Mouse (Mus musculus): ENCODE measurements at regions not wholly inside any gene's neighbourhood (a gene's known extent, or its start where the extent isn't known, plus 50 kb on each side); places are given as distances from the start of the nearest gene placed in this dataset.

DNA sequence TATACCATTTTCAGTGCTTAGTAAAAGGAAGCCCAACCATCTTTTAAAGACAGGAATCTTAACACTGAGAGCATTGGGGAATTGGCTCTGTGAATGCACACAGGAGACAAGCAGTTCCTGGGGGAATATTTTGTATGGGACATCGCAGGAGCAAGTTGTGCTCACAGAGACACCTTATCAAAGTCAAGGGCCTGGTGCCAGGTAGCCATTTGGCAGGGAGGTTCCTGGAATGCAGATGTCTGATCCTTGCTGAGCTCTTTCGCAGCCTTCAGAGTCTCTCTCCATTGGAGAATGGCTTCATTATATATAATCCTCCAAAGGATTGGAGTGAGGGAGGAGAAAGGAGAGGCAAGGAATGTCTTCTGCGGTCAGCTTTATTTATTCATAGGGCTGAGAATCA lies 62.6 kb upstream of the Dock1 start:
- Histone ChIP-seq H3K27me3 (ENCODE audit: control insufficient read depth, insufficient read depth, low read length) (no peaks in the 10 kb centered on the region), H3K4me2 (replicated peaks; ENCODE audit: low read depth, low read length) (no peak overlapping the region), H3K4me3 (ENCODE audit: low read length) (no peak overlapping the region), H3K27ac (ENCODE audit: low read depth, low read length) (no peak overlapping the region), H3K9ac (ENCODE audit: low read depth, low read length) (no peak overlapping the region), H3K4me1 (ENCODE audit: control insufficient read depth, insufficient read depth, low read length) (peaks cover 17% of the 10 kb centered on the region), H3K9me3 (ENCODE audit: control insufficient read depth, low read length) (no peaks in the 10 kb centered on the region), H3K36me3 (ENCODE audit: control insufficient read depth, insufficient read depth, low read length) (no peaks in the 10 kb centered on the region)
- 77% methylated on average over 3 of the region's 3 CpGs for whole genome bisulfite sequencing
- ATAC-seq (ENCODE audit: low FRiP score, low TSS enrichment), result no peak

DNA sequence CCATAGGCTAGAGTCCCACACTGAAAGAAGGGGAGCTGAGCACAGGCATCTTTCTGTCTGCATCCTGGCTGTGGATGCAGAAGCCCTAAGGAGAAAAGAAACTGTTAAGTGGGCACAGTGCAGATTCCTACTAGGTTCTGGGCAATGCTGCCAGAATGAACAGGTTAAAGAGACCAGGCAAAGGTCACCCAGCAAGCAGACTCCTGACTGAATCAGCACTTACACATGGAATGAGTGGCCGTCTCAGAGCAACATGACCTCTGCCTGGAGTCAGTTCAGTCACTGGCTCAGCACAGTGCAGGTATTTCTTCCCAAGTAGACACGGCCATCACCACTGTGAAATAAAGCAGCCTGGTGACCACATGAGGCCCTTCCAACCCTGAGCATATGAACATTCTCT lies 60.3 kb upstream of the Dock1 start:
- H3K36me3 ChIP-seq (ENCODE audit: control insufficient read depth, insufficient read depth, low read length), result no peaks in the 10 kb centered on the region
- no peaks in the 10 kb centered on the region for H3K27me3 ChIP-seq (ENCODE audit: control insufficient read depth, insufficient read depth, low read length)
- no peak overlapping the region for H3K4me2 ChIP-seq (replicated peaks; ENCODE audit: low read depth, low read length)
- peaks cover 17% of the 10 kb centered on the region for H3K4me1 ChIP-seq (ENCODE audit: control insufficient read depth, insufficient read depth, low read length)
- H3K4me3 ChIP-seq (ENCODE audit: low read length), result no peak overlapping the region
- ATAC-seq (ENCODE audit: low FRiP score, low TSS enrichment), result no peak
- no peak overlapping the region for H3K9ac ChIP-seq (ENCODE audit: low read depth, low read length)
- H3K27ac ChIP-seq (ENCODE audit: low read depth, low read length), result no peak overlapping the region
- no peaks in the 10 kb centered on the region for H3K9me3 ChIP-seq (ENCODE audit: control insufficient read depth, low read length)
- WGBS, result 37% methylated on average over 2 of the region's 2 CpGs

DNA sequence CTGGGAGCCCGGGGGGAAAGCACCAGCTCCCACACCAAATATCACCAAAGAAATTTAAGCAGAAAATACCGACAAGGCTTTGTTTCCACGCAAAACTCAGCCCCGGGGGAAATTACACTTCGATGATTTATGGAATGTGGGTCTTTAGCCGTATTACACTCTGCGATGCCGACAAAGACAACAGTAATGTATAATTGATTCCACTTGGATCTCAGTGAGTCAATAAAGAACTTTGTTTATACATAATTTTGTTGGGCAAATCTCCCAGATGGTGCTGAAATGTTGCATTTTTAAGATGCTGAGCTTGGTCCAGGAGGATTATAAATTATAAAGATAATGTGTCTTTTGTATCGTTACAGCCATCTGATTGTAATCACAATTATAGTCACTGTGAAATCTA lies 59.1 kb upstream of the Dock1 start:
- Histone ChIP-seq H3K4me2 (replicated peaks; ENCODE audit: low read depth, low read length) (no peak overlapping the region), H3K9me3 (ENCODE audit: control insufficient read depth, low read length) (no peaks in the 10 kb centered on the region), H3K9ac (ENCODE audit: low read depth, low read length) (no peak overlapping the region), H3K27ac (ENCODE audit: low read depth, low read length) (no peak overlapping the region; the same call in 1 of the 2 replicates), H3K27me3 (ENCODE audit: control insufficient read depth, insufficient read depth, low read length) (no peaks in the 10 kb centered on the region), H3K36me3 (ENCODE audit: control insufficient read depth, insufficient read depth, low read length) (no peaks in the 10 kb centered on the region), H3K4me3 (ENCODE audit: low read length) (no peak overlapping the region), H3K4me1 (ENCODE audit: control insufficient read depth, insufficient read depth, low read length) (peaks cover 17% of the 10 kb centered on the region)
- 16% methylated on average over 9 of the region's 9 CpGs for WGBS
- ATAC-seq (ENCODE audit: low FRiP score, low TSS enrichment), result no peak

DNA sequence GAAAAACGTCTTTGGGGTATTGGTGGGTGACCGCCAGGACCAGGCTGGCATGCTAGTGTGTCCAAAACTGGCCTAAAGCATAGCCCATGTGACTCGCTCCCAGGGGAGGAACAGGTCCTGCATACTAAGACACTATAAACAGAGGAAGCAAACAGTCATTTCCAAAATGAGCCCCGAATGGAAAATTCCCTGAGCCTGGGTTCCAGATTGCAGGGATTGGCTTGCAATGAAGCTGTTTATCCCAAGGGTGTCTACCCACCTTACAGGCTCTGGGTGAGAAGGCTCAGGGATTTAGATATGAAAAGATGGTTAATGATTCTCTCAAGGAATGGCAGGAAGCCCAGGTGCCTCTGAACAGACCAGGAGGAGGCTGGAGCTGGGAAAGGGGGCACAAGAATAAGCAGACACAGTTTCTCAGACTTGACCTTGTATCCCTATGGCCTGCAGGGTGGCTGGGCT lies 58.2 kb upstream of the Dock1 start:
- peak; percentile 53; the same call in 1 of the 2 replicates for ATAC-seq (ENCODE audit: low FRiP score, low TSS enrichment)

DNA sequence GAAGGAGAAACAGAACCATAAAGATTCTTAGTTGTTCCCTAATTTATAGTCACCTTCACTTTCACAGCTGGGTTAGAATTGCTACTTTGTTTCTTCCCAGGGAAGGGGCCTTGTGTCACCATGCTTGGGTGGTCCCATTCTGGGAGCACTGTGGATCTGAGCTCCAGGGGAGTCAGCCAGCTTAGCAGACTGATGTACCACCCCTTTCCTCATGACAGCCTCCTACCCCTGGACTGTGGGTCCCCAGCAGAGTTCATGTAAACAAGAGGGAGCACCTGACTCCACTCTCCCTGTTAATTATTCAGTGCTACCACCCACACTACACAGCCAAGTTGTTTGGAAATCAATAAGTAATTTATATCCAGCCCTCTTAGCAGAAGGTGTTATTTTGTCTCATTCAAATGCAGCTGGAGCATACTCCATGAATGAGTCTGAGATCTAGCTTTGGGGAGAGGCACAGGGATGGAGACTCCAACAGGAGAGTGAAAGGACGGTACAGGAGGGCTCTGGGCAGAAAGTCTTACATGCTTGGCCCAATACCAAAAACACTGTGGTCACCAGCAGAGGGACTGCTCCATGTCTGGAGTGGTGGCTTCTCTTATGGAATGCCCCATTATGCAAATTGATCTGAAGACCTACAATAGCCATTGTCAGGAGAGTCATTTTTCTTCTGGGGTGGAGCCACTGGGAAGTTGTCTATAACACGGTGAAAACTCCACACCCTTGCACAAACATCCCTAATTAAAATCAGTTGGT lies 51.1 kb upstream of the Dock1 start:
- H3K4me1 ChIP-seq (ENCODE audit: control insufficient read depth, insufficient read depth, low read length), result peaks cover 9% of the 10 kb centered on the region; the same call in 1 of the 2 replicates
- ATAC-seq (ENCODE audit: low FRiP score, low TSS enrichment), result peak; percentile 90
- H3K9me3 ChIP-seq (ENCODE audit: control insufficient read depth, low read length), result no peaks in the 10 kb centered on the region
- no peaks in the 10 kb centered on the region for H3K36me3 ChIP-seq (ENCODE audit: control insufficient read depth, insufficient read depth, low read length)
- H3K9ac ChIP-seq (ENCODE audit: low read depth, low read length), result no peak overlapping the region
- H3K27me3 ChIP-seq (ENCODE audit: control insufficient read depth, insufficient read depth, low read length), result no peaks in the 10 kb centered on the region
- no peak overlapping the region for H3K4me3 ChIP-seq (ENCODE audit: low read length)
- 18% methylated on average over 2 of the region's 2 CpGs for WGBS
- H3K27ac ChIP-seq (ENCODE audit: low read depth, low read length), result no peak overlapping the region
- no peak overlapping the region for H3K4me2 ChIP-seq (replicated peaks; ENCODE audit: low read depth, low read length)

More for the DNA sequence above, 58.2 kb upstream of the Dock1 start:
- H3K36me3 ChIP-seq (ENCODE audit: control insufficient read depth, insufficient read depth, low read length), result no peaks in the 10 kb centered on the region
- H3K9ac ChIP-seq (ENCODE audit: low read depth, low read length), result no peak overlapping the region
- H3K4me1 ChIP-seq (ENCODE audit: control insufficient read depth, insufficient read depth, low read length), result peaks cover 17% of the 10 kb centered on the region
- no peak overlapping the region for H3K4me2 ChIP-seq (replicated peaks; ENCODE audit: low read depth, low read length)
- H3K4me3 ChIP-seq (ENCODE audit: low read length), result no peak overlapping the region
- no peaks in the 10 kb centered on the region for H3K9me3 ChIP-seq (ENCODE audit: control insufficient read depth, low read length)
- H3K27ac ChIP-seq (ENCODE audit: low read depth, low read length), result no peak overlapping the region
- no peaks in the 10 kb centered on the region for H3K27me3 ChIP-seq (ENCODE audit: control insufficient read depth, insufficient read depth, low read length)
- WGBS, result 45% methylated on average over 4 of the region's 4 CpGs

DNA sequence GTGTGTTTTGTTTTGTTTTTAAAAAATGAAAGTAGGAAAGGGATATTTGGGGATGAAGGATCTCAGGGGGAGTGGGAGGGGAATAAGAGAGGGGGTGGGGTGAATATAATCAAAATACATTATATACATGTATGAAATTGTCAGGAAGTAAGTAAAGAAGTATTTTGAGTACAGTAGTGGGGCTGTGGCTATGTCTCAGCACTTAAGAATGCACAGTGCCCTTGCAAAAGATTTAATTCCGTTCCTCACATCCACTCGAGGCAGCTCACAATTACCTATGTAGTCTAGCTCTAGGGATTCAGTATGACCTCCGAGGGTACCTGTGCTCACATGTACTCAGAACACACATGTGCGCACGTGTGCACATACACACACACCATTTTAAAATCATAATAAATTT lies 50.4 kb upstream of the Dock1 start:
- WGBS, result 84% methylated on average over 5 of the region's 5 CpGs
- no peak overlapping the region for H3K9ac ChIP-seq (ENCODE audit: low read depth, low read length)
- peaks cover 9% of the 10 kb centered on the region; the same call in 1 of the 2 replicates for H3K4me1 ChIP-seq (ENCODE audit: control insufficient read depth, insufficient read depth, low read length)
- H3K36me3 ChIP-seq (ENCODE audit: control insufficient read depth, insufficient read depth, low read length), result no peaks in the 10 kb centered on the region
- no peaks in the 10 kb centered on the region for H3K27me3 ChIP-seq (ENCODE audit: control insufficient read depth, insufficient read depth, low read length)
- no peak overlapping the region for H3K4me3 ChIP-seq (ENCODE audit: low read length)
- no peak for ATAC-seq (ENCODE audit: low FRiP score, low TSS enrichment)
- no peak overlapping the region for H3K27ac ChIP-seq (ENCODE audit: low read depth, low read length)
- no peak overlapping the region for H3K4me2 ChIP-seq (replicated peaks; ENCODE audit: low read depth, low read length)
- H3K9me3 ChIP-seq (ENCODE audit: control insufficient read depth, low read length), result no peaks in the 10 kb centered on the region

All from kidney, embryonic 14.5 days (tissue).